Mouse (Mus musculus): Measurements from ENCODE around the gene Psph. TPM values are rescaled to one million over a fixed set of nuclear protein-coding genes. Genes with fewer than 3 reads are reported as not detected.

Gene Psph
- polyA plus RNA-seq (2012; rRNA removed) = 17.1 and 21.9 TPM in 2 replicates

DNA sequence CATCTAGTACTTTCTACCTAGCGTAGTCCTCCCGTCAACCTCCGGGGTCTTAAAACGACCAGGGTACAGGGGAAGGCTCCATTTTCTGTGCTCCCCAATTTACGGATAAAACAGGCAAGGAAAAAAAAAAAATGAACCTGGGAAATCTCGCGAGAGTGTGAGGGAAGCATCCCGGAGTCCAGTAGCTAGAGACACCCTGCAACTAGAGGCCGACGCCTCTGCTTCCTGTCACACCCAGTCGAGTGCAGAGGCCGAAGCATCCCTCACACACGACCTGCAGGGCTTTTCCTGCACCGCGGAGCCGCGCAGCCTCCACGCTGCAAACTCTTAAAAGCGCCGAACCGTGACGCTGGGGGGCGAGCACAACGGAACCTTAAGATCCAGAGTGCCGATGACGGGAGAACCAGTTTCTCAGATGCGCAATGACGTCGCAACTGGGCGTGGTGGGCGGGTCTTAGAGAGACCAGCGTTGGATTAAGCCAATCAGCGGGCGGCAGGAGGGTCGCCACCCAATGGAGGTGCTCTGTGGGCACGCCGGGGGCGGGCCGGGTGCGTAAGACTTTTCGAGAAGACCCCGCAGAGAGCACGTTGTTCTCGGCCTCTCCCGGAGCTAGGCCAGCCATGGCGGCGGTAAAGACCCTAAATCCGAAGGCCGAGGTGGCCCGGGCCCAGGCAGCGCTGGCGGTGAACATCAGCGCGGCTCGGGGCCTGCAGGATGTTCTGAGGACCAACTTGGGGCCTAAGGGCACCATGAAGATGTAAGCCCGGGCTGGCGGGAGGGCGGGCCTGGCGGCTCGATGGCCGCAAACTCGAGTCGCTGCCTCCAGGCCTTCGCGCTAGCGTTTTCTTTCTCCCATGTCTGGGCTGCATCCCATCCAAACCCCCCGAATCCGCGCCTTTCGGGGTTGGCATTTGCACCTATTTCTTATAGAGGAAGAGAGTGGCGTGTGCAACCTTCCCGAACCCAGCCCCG lies at the start of gene Psph:
TSS of gene Psph (minus strand) at position 632 of the 973 bp plus-strand sequence.

DNA sequence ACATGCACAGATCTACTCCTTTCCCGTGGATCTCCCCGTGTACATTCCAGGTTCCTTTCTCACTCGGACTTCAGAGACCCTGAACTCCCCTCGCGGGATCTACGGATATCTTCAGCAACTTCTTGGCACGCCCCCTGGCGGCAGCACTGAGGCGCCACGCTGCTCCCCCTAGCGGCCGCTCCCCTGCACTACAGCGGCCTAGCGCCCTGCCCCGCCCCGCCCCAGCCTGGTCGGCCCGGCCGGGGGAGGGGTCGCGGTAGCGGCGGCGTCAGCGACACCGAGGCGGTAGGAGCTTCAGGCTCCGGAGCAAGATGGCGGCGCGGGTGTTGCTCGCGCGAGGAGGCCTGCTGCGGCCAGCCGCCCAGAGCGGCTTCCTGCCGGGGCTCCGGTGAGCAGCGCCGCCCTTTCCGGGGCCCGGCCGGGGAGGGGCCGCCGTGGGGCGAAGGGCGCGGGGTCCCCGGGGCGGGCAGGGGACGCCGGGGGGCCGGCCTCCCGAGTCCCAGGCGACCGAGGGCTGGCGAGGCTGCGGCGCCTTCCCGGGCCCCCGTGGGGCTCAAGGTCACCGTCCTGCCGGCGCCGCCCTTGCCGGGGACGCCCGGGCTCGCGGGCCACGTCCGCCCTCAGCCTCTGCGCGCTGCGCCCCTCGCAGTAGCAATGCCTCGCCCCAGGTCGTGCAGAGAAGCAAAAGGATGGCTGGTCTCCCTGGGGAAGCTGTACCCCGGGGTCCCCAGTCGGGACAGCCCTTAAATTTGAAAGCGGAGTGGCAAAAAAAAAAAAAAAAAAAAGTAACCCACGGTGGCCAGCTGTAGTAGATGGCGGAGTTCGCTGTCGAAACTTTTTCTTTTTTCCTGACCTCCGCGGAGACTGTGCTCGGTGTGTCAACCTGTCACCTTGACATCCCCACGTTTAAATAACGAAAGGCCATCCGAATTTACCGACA lies 62.1 kb downstream of the Psph start, which contains the start of gene Nipsnap2:
TSS of gene Nipsnap2 (plus strand) at position 230 of the 940 bp plus-strand sequence.

Other genes with a start within 250 kb of the Psph start
- 26.0 and 32.3 TPM in 2 replicates for gene Mmp17, start 203.3 kb downstream of the Psph start, polyA plus RNA-seq (2012; rRNA removed)
- 6.6 and 6.9 TPM in 2 replicates for gene Zfp11, start 117.3 kb downstream of the Psph start, polyA plus RNA-seq (2012; rRNA removed)
- not detected in 2 replicates for gene Sept14, start 78.9 kb downstream of the Psph start, polyA plus RNA-seq (2012; rRNA removed)
- 129 and 133 TPM in 2 replicates for gene Mrps17, start 72.0 kb downstream of the Psph start, polyA plus RNA-seq (2012; rRNA removed)
- gene Nipsnap2, start 62.4 kb downstream of the Psph start, polyA plus RNA-seq (2012; rRNA removed) = 75.2 and 76.2 TPM in 2 replicates
- 19.7 and 24.7 TPM in 2 replicates for gene Sumf2, start 59.5 kb upstream of the Psph start, polyA plus RNA-seq (2012; rRNA removed)
- gene Chchd2, start 100.0 kb upstream of the Psph start, polyA plus RNA-seq (2012; rRNA removed) = 731 and 832 TPM in 2 replicates
- gene Zbed5, start 108.3 kb upstream of the Psph start, polyA plus RNA-seq (2012; rRNA removed) = 14.1 and 14.9 TPM in 2 replicates
- 0.84 and 1.8 TPM in 2 replicates for gene Phkg1, start 111.1 kb upstream of the Psph start, polyA plus RNA-seq (2012; rRNA removed)
- gene Nupr1l, start 121.1 kb upstream of the Psph start, polyA plus RNA-seq (2012; rRNA removed) = 4.0 and 4.9 TPM in 2 replicates
- 39.5 and 39.9 TPM in 2 replicates for gene Vkorc1l1, start 154.5 kb upstream of the Psph start, polyA plus RNA-seq (2012; rRNA removed)
- 18.6 and 21.4 TPM in 2 replicates for gene Gusb, start 215.6 kb upstream of the Psph start, polyA plus RNA-seq (2012; rRNA removed)
- 36.9 and 39.2 TPM in 2 replicates for gene Asl, start 241.8 kb upstream of the Psph start, polyA plus RNA-seq (2012; rRNA removed)
- gene Crcp, start 241.8 kb upstream of the Psph start, polyA plus RNA-seq (2012; rRNA removed) = 58.2 and 58.4 TPM in 2 replicates